Mouse (Mus musculus) kidney, postnatal 0 days (tissue): ENCODE measurements around the gene Tex21. TPM values are rescaled to one million over a fixed set of nuclear protein-coding genes. Genes with fewer than 3 reads are reported as not detected.

ENCODE experiments used
- ATAC-seq: fragments of 200-750 bp; cut with Nextera tagmentation; replicated peaks from 2 replicates; pipeline ENCODE4 v1.8.0; 2017; ENCODE audit warnings: low read depth, moderate number of reproducible peaks, moderate TSS enrichment, moderate library complexity; ENCODE audit not compliant: low FRiP score
- DNase-seq: peaks from one replicate; pipeline ENCODE4 v3.0.0-alpha.2; 2016; ENCODE audit warnings: low spot score
- H3K27ac ChIP-seq: fragments of 300-500 bp; sonication (generic); 2 replicates; pipeline ENCODE4 v1.5.1; 2014; ENCODE audit warnings: mild to moderate bottlenecking
- H3K27me3 ChIP-seq: fragments of 300-500 bp; sonication (generic); 2 replicates; pipeline ENCODE4 v1.6.1; 2014; ENCODE audit warnings: low read length, mixed read lengths; ENCODE audit not compliant: insufficient read depth
- H3K36me3 ChIP-seq: fragments of 300-500 bp; sonication (generic); 2 replicates; pipeline ENCODE4 v1.6.1; 2014; ENCODE audit warnings: low read length, mixed read lengths; ENCODE audit not compliant: insufficient read depth
- H3K4me1 ChIP-seq: fragments of 300-500 bp; sonication (generic); replicated peaks from 2 replicates; pipeline ENCODE4 v1.6.1; 2014; ENCODE audit warnings: antibody characterized with exemption, low read length, mixed read lengths; ENCODE audit not compliant: insufficient read depth
- H3K4me2 ChIP-seq: fragments of 300-500 bp; sonication (generic); 2 replicates; pipeline ENCODE4 v1.6.1; 2014; ENCODE audit warnings: mild to moderate bottlenecking, low read length, moderate library complexity, mixed read lengths
- H3K4me3 ChIP-seq: fragments of 300-500 bp; sonication (generic); replicated peaks from 2 replicates; pipeline ENCODE4 v1.5.1; 2014; ENCODE audit warnings: low read depth, low read length
- H3K9ac ChIP-seq: fragments of 300-500 bp; sonication (generic); 2 replicates; pipeline ENCODE4 v1.6.1; 2014; ENCODE audit warnings: low read depth, low read length
- H3K9me3 ChIP-seq: fragments of 300-500 bp; sonication (generic); replicated peaks from 2 replicates; pipeline ENCODE4 v1.6.1; 2016; ENCODE audit warnings: low read length, inconsistent platforms, mixed read lengths
- CTCF ChIP-seq: IDR thresholded peaks from 2 replicates; pipeline ENCODE4 v1.5.1; 2016; ENCODE audit warnings: antibody characterized with exemption, low read depth, mild to moderate bottlenecking, moderate library complexity
- WGBS: fragments of 180-500 bp; shearing (Covaris S2); extraction: QIAGEN DNeasy Blood & Tissue Kit; methylation state at CpG from one replicate; pipeline ENCODE4 v1.1.7; 2014; 5-methylcytosine and 5-hydroxymethylcytosine counted together
- polyA plus RNA-seq: library from polyadenylated mRNA; unstranded; fragments of >200 nt; fragmentation: Nextera tagmentation; extraction: Ambion mirVana; gene quantifications from 2 replicates; pipeline ENCODE4 v1.2.1, GENCODE M21; 2015

The Tex21 gene
- polyA plus RNA-seq, 1 experiment from 2014 or later: 0.08 TPM

GRCm38 (mm10) chr12:76271516-76271915 lies 25.0 kb upstream of the Tex21 start:
- H3K27ac ChIP-seq: no peak overlapping the region

GRCm38 (mm10) chr12:76269196-76269595 lies 22.6 kb upstream of the Tex21 start:
- ATAC-seq (no peak), DNase-seq (no peak)
- WGBS: 68% methylated on average over 7 of the region's 7 CpGs
- Histone ChIP-seq H3K4me3 (no peak overlapping the region), H3K9ac (no peak overlapping the region), H3K4me1 (no peaks in the 10 kb centered on the region), H3K4me2 (no peak overlapping the region), H3K36me3 (peaks cover 12% of the 10 kb centered on the region), H3K27ac (no peak overlapping the region), H3K9me3 (no peaks in the 10 kb centered on the region), H3K27me3 (no peaks in the 10 kb centered on the region)
- TF ChIP-seq CTCF: no peak

More at GRCm38 (mm10) chr12:76271516-76271915, 25.0 kb upstream of the Tex21 start:
- ATAC-seq: no peak
- H3K36me3 ChIP-seq: peaks cover 7% of the 10 kb centered on the region
- H3K9ac ChIP-seq: no peak overlapping the region
- no peak overlapping the region for H3K4me2 ChIP-seq
- H3K4me1 ChIP-seq: no peaks in the 10 kb centered on the region
- no peaks in the 10 kb centered on the region for H3K27me3 ChIP-seq
- TF ChIP-seq CTCF: no peak
- WGBS: 84% methylated on average over 6 of the region's 6 CpGs
- no peak overlapping the region for H3K4me3 ChIP-seq
- no peak for DNase-seq
- no peaks in the 10 kb centered on the region for H3K9me3 ChIP-seq

GRCm38 (mm10) chr12:76268686-76269085 lies 22.1 kb upstream of the Tex21 start:
- Histone ChIP-seq H3K4me2 (no peak overlapping the region), H3K27me3 (no peaks in the 10 kb centered on the region), H3K27ac (no peak overlapping the region), H3K9ac (no peak overlapping the region), H3K9me3 (no peaks in the 10 kb centered on the region), H3K4me1 (no peaks in the 10 kb centered on the region), H3K36me3 (peaks cover 12% of the 10 kb centered on the region), H3K4me3 (no peak overlapping the region)
- TF ChIP-seq CTCF: no peak
- WGBS: 83% methylated on average over 10 of the region's 10 CpGs
- ATAC-seq (no peak), DNase-seq (no peak)

GRCm38 (mm10) chr12:76266875-76267274 lies 20.3 kb upstream of the Tex21 start:
- H3K4me3 ChIP-seq: no peak overlapping the region
- H3K9me3 ChIP-seq: no peaks in the 10 kb centered on the region
- 65% methylated on average over 9 of the region's 9 CpGs for WGBS
- no peaks in the 10 kb centered on the region for H3K4me1 ChIP-seq
- H3K27ac ChIP-seq: no peak overlapping the region
- DNase-seq: peak; percentile 73
- H3K9ac ChIP-seq: no peak overlapping the region
- peaks cover 12% of the 10 kb centered on the region for H3K36me3 ChIP-seq
- no peaks in the 10 kb centered on the region for H3K27me3 ChIP-seq
- H3K4me2 ChIP-seq: no peak overlapping the region
- TF ChIP-seq CTCF: peak; percentile 80
- no peak for ATAC-seq

GRCm38 (mm10) chr12:76265001-76265400 lies 18.5 kb upstream of the Tex21 start:
- no peaks in the 10 kb centered on the region for H3K27me3 ChIP-seq
- H3K9ac ChIP-seq: no peak overlapping the region
- ATAC-seq: no peak
- H3K27ac ChIP-seq: no peak overlapping the region
- no peak overlapping the region for H3K4me2 ChIP-seq
- H3K4me1 ChIP-seq: no peaks in the 10 kb centered on the region
- WGBS: 73% methylated on average over 6 of the region's 6 CpGs
- DNase-seq: no peak
- no peak overlapping the region for H3K4me3 ChIP-seq
- TF ChIP-seq CTCF: no peak
- no peaks in the 10 kb centered on the region for H3K9me3 ChIP-seq
- peaks cover 9% of the 10 kb centered on the region; the same call in 1 of the 2 replicates for H3K36me3 ChIP-seq

- H3K4me3 ChIP-seq: no peak overlapping the region
- 87% methylated on average over 9 of the region's 9 CpGs for WGBS
- no peak for DNase-seq
- no peaks in the 10 kb centered on the region for H3K4me1 ChIP-seq
- no peak for ATAC-seq
- no peaks in the 10 kb centered on the region for H3K27me3 ChIP-seq
- H3K27ac ChIP-seq: no peak overlapping the region
- no peak overlapping the region for H3K4me2 ChIP-seq
- no peak for TF ChIP-seq CTCF
- H3K9me3 ChIP-seq: no peaks in the 10 kb centered on the region
- H3K36me3 ChIP-seq: peaks cover 9% of the 10 kb centered on the region; the same call in 1 of the 2 replicates
- H3K9ac ChIP-seq: no peak overlapping the region
These were observed 17.9 kb upstream of the Tex21 start for GRCm38 (mm10) chr12:76264325-76264965.

GRCm38 (mm10) chr12:76263876-76264275 lies 17.3 kb upstream of the Tex21 start:
- WGBS: 40% methylated on average over 1 of the region's 1 CpGs
- Histone ChIP-seq H3K27me3 (no peaks in the 10 kb centered on the region), H3K4me3 (no peak overlapping the region), H3K9me3 (no peaks in the 10 kb centered on the region), H3K9ac (no peak overlapping the region), H3K4me1 (no peaks in the 10 kb centered on the region), H3K4me2 (no peak overlapping the region), H3K27ac (no peak overlapping the region), H3K36me3 (peaks cover 9% of the 10 kb centered on the region; the same call in 1 of the 2 replicates)
- TF ChIP-seq CTCF: no peak
- ATAC-seq (no peak), DNase-seq (no peak)
